Mouse (Mus musculus): ENCODE results near the gene Azgp1. TPM values are rescaled to one million over a fixed set of nuclear protein-coding genes. Genes with fewer than 3 reads are reported as not detected.

Azgp1 gene
- polyA plus RNA-seq, 1 experiment from 2014 or later = not detected

Other genes starting within 250 kb of the Azgp1 start
- 0.57 and 1.00 TPM in 2 replicates for gene Nyap1, start 239.9 kb upstream of the Azgp1 start, polyA plus RNA-seq (2014; fragmentation: Nextera tagmentation; extraction: Ambion mirVana)
- 144 and 147 TPM in 2 replicates for gene Tsc22d4, start 235.8 kb upstream of the Azgp1 start, polyA plus RNA-seq (2014; fragmentation: Nextera tagmentation; extraction: Ambion mirVana)
- 29.8 and 36.7 TPM in 2 replicates for gene Ppp1r35, start 202.7 kb upstream of the Azgp1 start, polyA plus RNA-seq (2014; fragmentation: Nextera tagmentation; extraction: Ambion mirVana)
- gene Mepce, start 193.9 kb upstream of the Azgp1 start, polyA plus RNA-seq (2014; fragmentation: Nextera tagmentation; extraction: Ambion mirVana) = 7.9 and 9.2 TPM in 2 replicates
- gene Zcwpw1, start 193.7 kb upstream of the Azgp1 start, polyA plus RNA-seq (2014; fragmentation: Nextera tagmentation; extraction: Ambion mirVana) = 7.3 and 7.6 TPM in 2 replicates
- 3.2 and 3.8 TPM in 2 replicates for gene Pilra, start 145.2 kb upstream of the Azgp1 start, polyA plus RNA-seq (2014; fragmentation: Nextera tagmentation; extraction: Ambion mirVana)
- gene Pilrb1, start 123.4 kb upstream of the Azgp1 start, polyA plus RNA-seq (2014; fragmentation: Nextera tagmentation; extraction: Ambion mirVana) = 0.44 and 0.68 TPM in 2 replicates
- 2.6 and 2.7 TPM in 2 replicates for gene Pilrb2, start 109.7 kb upstream of the Azgp1 start, polyA plus RNA-seq (2014; fragmentation: Nextera tagmentation; extraction: Ambion mirVana)
- not detected in 2 replicates for gene Cyp3a13, start 59.9 kb upstream of the Azgp1 start, polyA plus RNA-seq (2014; fragmentation: Nextera tagmentation; extraction: Ambion mirVana)
- 0.11 TPM in 1 of 2 replicates, not detected in the other for gene Gjc3, start 18.4 kb upstream of the Azgp1 start, polyA plus RNA-seq (2014; fragmentation: Nextera tagmentation; extraction: Ambion mirVana)
- gene Smok3a, start 39.7 kb downstream of the Azgp1 start, polyA plus RNA-seq (2014; fragmentation: Nextera tagmentation; extraction: Ambion mirVana) = not detected in 2 replicates
- gene Smok3b, start 39.9 kb downstream of the Azgp1 start, polyA plus RNA-seq (2014; fragmentation: Nextera tagmentation; extraction: Ambion mirVana) = not detected in 2 replicates
- not detected in 2 replicates for gene Smok3c, start 71.7 kb downstream of the Azgp1 start, polyA plus RNA-seq (2014; fragmentation: Nextera tagmentation; extraction: Ambion mirVana)
- gene Zkscan1, start 103.6 kb downstream of the Azgp1 start, polyA plus RNA-seq (2014; fragmentation: Nextera tagmentation; extraction: Ambion mirVana) = 13.3 and 13.8 TPM in 2 replicates
- gene Zscan21, start 135.4 kb downstream of the Azgp1 start, polyA plus RNA-seq (2014; fragmentation: Nextera tagmentation; extraction: Ambion mirVana) = 40.0 and 40.4 TPM in 2 replicates
- 10.3 and 10.4 TPM in 2 replicates for gene Zfp113, start 174.2 kb downstream of the Azgp1 start, polyA plus RNA-seq (2014; fragmentation: Nextera tagmentation; extraction: Ambion mirVana)
- 242 and 254 TPM in 2 replicates for gene Cops6, start 179.6 kb downstream of the Azgp1 start, polyA plus RNA-seq (2014; fragmentation: Nextera tagmentation; extraction: Ambion mirVana)
- gene Ap4m1, start 190.5 kb downstream of the Azgp1 start, polyA plus RNA-seq (2014; fragmentation: Nextera tagmentation; extraction: Ambion mirVana) = 9.4 and 9.6 TPM in 2 replicates
- gene Mcm7, start 190.9 kb downstream of the Azgp1 start, polyA plus RNA-seq (2014; fragmentation: Nextera tagmentation; extraction: Ambion mirVana) = 89.0 and 102 TPM in 2 replicates
- 65.2 and 66.0 TPM in 2 replicates for gene Taf6, start 205.9 kb downstream of the Azgp1 start, polyA plus RNA-seq (2014; fragmentation: Nextera tagmentation; extraction: Ambion mirVana)
- gene Cnpy4, start 206.0 kb downstream of the Azgp1 start, polyA plus RNA-seq (2014; fragmentation: Nextera tagmentation; extraction: Ambion mirVana) = 18.5 and 22.8 TPM in 2 replicates
- gene Mblac1, start 212.8 kb downstream of the Azgp1 start, polyA plus RNA-seq (2014; fragmentation: Nextera tagmentation; extraction: Ambion mirVana) = 6.1 and 6.5 TPM in 2 replicates
- not detected in 2 replicates for gene Nxpe5, start 244.4 kb downstream of the Azgp1 start, polyA plus RNA-seq (2014; fragmentation: Nextera tagmentation; extraction: Ambion mirVana)

Measured in heart, embryonic 14.5 days (tissue).